Mouse (Mus musculus) kidney, adult 2 months (tissue): ENCODE measurements around the gene Atp2c1.

ENCODE experiments used
- CTCF ChIP-seq: fragments of 200-500 bp; conservative IDR thresholded peaks from 2 replicates; pipeline ENCODE4 v1.5.1; 2011; ENCODE audit warnings: low read depth, mild to moderate bottlenecking, control low read depth, low read length, moderate library complexity, mixed read lengths; ENCODE audit not compliant: insufficient read depth, insufficient read length
- POLR2A ChIP-seq: fragments of 200-500 bp; IDR thresholded peaks from one replicate; pipeline ENCODE4 v1.6.1; 2011; ENCODE audit warnings: low read depth, low read length, control low read depth

- no peak for TF ChIP-seq CTCF
- no peak for TF ChIP-seq POLR2A
Observed at GRCm38 (mm10) chr9:105374361-105374760, 152.8 kb downstream of the Atp2c1 start.
